Mouse (Mus musculus) MEL (cell line): Measurements from ENCODE around the gene Ccpg1. TPM values are rescaled to one million over a fixed set of nuclear protein-coding genes. Genes with fewer than 3 reads are reported as not detected.

Experiments
- DNase-seq: peaks from one replicate; pipeline ENCODE4 v3.0.0; 2011; ENCODE audit warnings: low read depth, low spot score
- H3K27ac ChIP-seq: 2 replicates; pipeline ENCODE4 v1.5.1; 2012; ENCODE audit warnings: low read depth, mild to moderate bottlenecking, control low read depth, low read length, moderate library complexity; ENCODE audit not compliant: control insufficient read depth
- H3K27me3 ChIP-seq, 2 experiments: fragments of 150-350 bp in 1 of 2; sonication (generic) in 1 of 2; 2 replicates each; pipeline ENCODE4 v1.6.1; 2012; ENCODE audit warnings: low read length in 2 of 2, mild to moderate bottlenecking in 2 of 2, improper control_type of control experiment in 1 of 2, moderate library complexity in 1 of 2; ENCODE audit not compliant: insufficient read depth in 2 of 2, control insufficient read depth in 1 of 2
- H3K36me3 ChIP-seq, 2 experiments: 2 replicates each; pipeline ENCODE4 v1.6.1; 2012 to 2014; ENCODE audit warnings: low read length in 2 of 2, improper control_type of control experiment in 1 of 2, inconsistent platforms in 1 of 2, mild to moderate bottlenecking in 1 of 2; ENCODE audit not compliant: insufficient read depth in 2 of 2, control insufficient read depth in 1 of 2
- H3K4me1 ChIP-seq, 2 experiments: fragments of 150-350 bp in 1 of 2; sonication (generic) in 1 of 2; 2 replicates each; pipeline ENCODE4 v1.6.1; 2012; ENCODE audit warnings: low read length in 2 of 2, improper control_type of control experiment in 1 of 2, mild to moderate bottlenecking in 1 of 2; ENCODE audit not compliant: insufficient read depth in 2 of 2, control insufficient read depth in 1 of 2
- H3K4me3 ChIP-seq, 2 experiments: fragments of 150-350 bp in 1 of 2; sonication (generic) in 1 of 2; 2 replicates each; pipeline ENCODE4 v1.5.1; 2012; ENCODE audit warnings: low read depth in 2 of 2, low read length in 2 of 2, mild to moderate bottlenecking in 2 of 2, moderate library complexity in 2 of 2, control low read depth in 1 of 2, improper control_type of control experiment in 1 of 2; ENCODE audit not compliant: control insufficient read depth in 1 of 2, insufficient read depth in 1 of 2
- H3K79me2 ChIP-seq: 2 replicates; pipeline ENCODE4 v1.6.1; 2012; ENCODE audit warnings: mild to moderate bottlenecking, low read length, moderate library complexity; ENCODE audit not compliant: control insufficient read depth, poor library complexity, insufficient read depth
- H3K9ac ChIP-seq: 2 replicates; pipeline ENCODE4 v1.6.1; 2012; ENCODE audit warnings: low read depth, mild to moderate bottlenecking, control low read depth, low read length, moderate library complexity; ENCODE audit not compliant: control insufficient read depth, poor library complexity, severe bottlenecking
- H3K9me3 ChIP-seq: fragments of 150-350 bp; sonication (generic); replicated peaks from 2 replicates; pipeline ENCODE4 v1.6.1; 2012; ENCODE audit warnings: mild to moderate bottlenecking, low read length, improper control_type of control experiment, moderate library complexity; ENCODE audit not compliant: insufficient read depth
- BHLHE40 ChIP-seq: IDR thresholded peaks from 2 replicates; pipeline ENCODE4 v1.6.1; 2012; ENCODE audit warnings: low read depth, mild to moderate bottlenecking, inconsistent platforms, low read length, improper control_type of control experiment, borderline replicate concordance
- CHD2 ChIP-seq: IDR thresholded peaks from 2 replicates; pipeline ENCODE4 v1.6.1; 2011; ENCODE audit warnings: low read length, improper control_type of control experiment
- CTCF ChIP-seq, 3 experiments: IDR thresholded peaks in 2 of 3; conservative IDR thresholded peaks in 1 of 3; 2 replicates each; pipeline ENCODE4 v1.5.1; 2011 to 2012; ENCODE audit warnings: low read length in 3 of 3, low read depth in 2 of 3, mild to moderate bottlenecking in 2 of 3, improper control_type of control experiment in 1 of 3, inconsistent platforms in 1 of 3, mixed read lengths in 1 of 3, moderate library complexity in 1 of 3; ENCODE audit not compliant: control insufficient read depth in 1 of 3, insufficient read depth in 1 of 3, poor library complexity in 1 of 3, severe bottlenecking in 1 of 3
- ELF1 ChIP-seq: IDR thresholded peaks from 2 replicates; pipeline ENCODE4 v1.6.1; 2014; ENCODE audit warnings: low read depth, mild to moderate bottlenecking, inconsistent platforms, low read length, improper control_type of control experiment, moderate library complexity
- EP300 ChIP-seq, 2 experiments: IDR thresholded peaks; 2 replicates each; pipeline ENCODE4 v1.6.1; 2011; ENCODE audit warnings: improper control_type of control experiment in 2 of 2, low read length in 2 of 2, low read depth in 1 of 2, mild to moderate bottlenecking in 1 of 2
- ETS1 ChIP-seq: IDR thresholded peaks from 2 replicates; pipeline ENCODE4 v1.6.1; 2012; ENCODE audit warnings: low read depth, mild to moderate bottlenecking, inconsistent platforms, low read length, improper control_type of control experiment, moderate library complexity
- JUND ChIP-seq: IDR thresholded peaks from 2 replicates; pipeline ENCODE4 v1.6.1; 2011; ENCODE audit warnings: low read depth, mild to moderate bottlenecking, improper control_type of control experiment, low read length
- MAFK ChIP-seq: IDR thresholded peaks from 2 replicates; pipeline ENCODE4 v1.6.1; 2011; ENCODE audit warnings: low read depth, mild to moderate bottlenecking, low read length, improper control_type of control experiment, borderline replicate concordance
- MAX ChIP-seq: IDR thresholded peaks from 2 replicates; pipeline ENCODE4 v1.6.1; 2011; ENCODE audit warnings: low read length, improper control_type of control experiment
- MAZ ChIP-seq: IDR thresholded peaks from 2 replicates; pipeline ENCODE4 v1.6.1; 2012; ENCODE audit warnings: low read depth, mild to moderate bottlenecking, inconsistent platforms, low read length, improper control_type of control experiment
- MYC ChIP-seq: IDR thresholded peaks from 2 replicates; pipeline ENCODE4 v1.6.1; 2011; ENCODE audit warnings: low read depth, mild to moderate bottlenecking, low read length, improper control_type of control experiment, moderate library complexity
- NELFE ChIP-seq: IDR thresholded peaks from 2 replicates; pipeline ENCODE4 v1.6.1; 2011; ENCODE audit warnings: low read depth, low read length, improper control_type of control experiment
- NRF1 ChIP-seq: IDR thresholded peaks from 2 replicates; pipeline ENCODE4 v1.6.1; 2014; ENCODE audit warnings: low read depth, mild to moderate bottlenecking, inconsistent platforms, low read length, improper control_type of control experiment, moderate library complexity; ENCODE audit not compliant: poor library complexity, insufficient read depth, severe bottlenecking
- POLR2A ChIP-seq, 2 experiments: IDR thresholded peaks; 2 replicates each; pipeline ENCODE4 v1.6.1; 2011 to 2012; ENCODE audit warnings: low read length in 2 of 2, mild to moderate bottlenecking in 2 of 2, control low read depth in 1 of 2, improper control_type of control experiment in 1 of 2, low read depth in 1 of 2, moderate library complexity in 1 of 2; ENCODE audit not compliant: control insufficient read depth in 1 of 2, insufficient read depth in 1 of 2, poor library complexity in 1 of 2
- POLR2AphosphoS2 ChIP-seq: IDR thresholded peaks from 2 replicates; pipeline ENCODE4 v1.6.1; 2011; ENCODE audit warnings: low read length, improper control_type of control experiment
- POLR2AphosphoS5 ChIP-seq: IDR thresholded peaks from 2 replicates; pipeline ENCODE4 v1.6.1; 2012; ENCODE audit warnings: low read depth, borderline replicate concordance, mild to moderate bottlenecking, inconsistent platforms, low read length, moderate library complexity, mixed read lengths
- RCOR1 ChIP-seq: IDR thresholded peaks from 2 replicates; pipeline ENCODE4 v1.6.1; 2012; ENCODE audit warnings: low read depth, mild to moderate bottlenecking, inconsistent platforms, low read length, improper control_type of control experiment
- TBP ChIP-seq: IDR thresholded peaks from 2 replicates; pipeline ENCODE4 v1.8.0; 2011; ENCODE audit warnings: low read depth, low read length, improper control_type of control experiment
- polyA plus RNA-seq, 2 experiments: library from polyadenylated mRNA; stranded (reverse) in 1 of 2; unstranded in 1 of 2; fragments of >175 nt in 1 of 2; fragments of >200 nt in 1 of 2; gene quantifications; 2 replicates each; pipeline versions ENCODE4 v1.2.1 to v1.2.4; 2012; ENCODE audit warnings: low replicate concordance in 2 of 2, low read depth in 1 of 2; ENCODE audit not compliant: insufficient read length in 2 of 2, insufficient read depth in 1 of 2, missing spikeins in 1 of 2
- total RNA-seq: library from RNA; depleted of rRNA; stranded (reverse); fragments of 300-350 nt; gene quantifications from 2 replicates; pipeline ENCODE4 v1.2.3, GENCODE M21; 2012

Ccpg1 gene
- total and polyA plus RNA-seq, 3 experiments, result 2.1 to 12.5 TPM; not detected in 1

DNA sequence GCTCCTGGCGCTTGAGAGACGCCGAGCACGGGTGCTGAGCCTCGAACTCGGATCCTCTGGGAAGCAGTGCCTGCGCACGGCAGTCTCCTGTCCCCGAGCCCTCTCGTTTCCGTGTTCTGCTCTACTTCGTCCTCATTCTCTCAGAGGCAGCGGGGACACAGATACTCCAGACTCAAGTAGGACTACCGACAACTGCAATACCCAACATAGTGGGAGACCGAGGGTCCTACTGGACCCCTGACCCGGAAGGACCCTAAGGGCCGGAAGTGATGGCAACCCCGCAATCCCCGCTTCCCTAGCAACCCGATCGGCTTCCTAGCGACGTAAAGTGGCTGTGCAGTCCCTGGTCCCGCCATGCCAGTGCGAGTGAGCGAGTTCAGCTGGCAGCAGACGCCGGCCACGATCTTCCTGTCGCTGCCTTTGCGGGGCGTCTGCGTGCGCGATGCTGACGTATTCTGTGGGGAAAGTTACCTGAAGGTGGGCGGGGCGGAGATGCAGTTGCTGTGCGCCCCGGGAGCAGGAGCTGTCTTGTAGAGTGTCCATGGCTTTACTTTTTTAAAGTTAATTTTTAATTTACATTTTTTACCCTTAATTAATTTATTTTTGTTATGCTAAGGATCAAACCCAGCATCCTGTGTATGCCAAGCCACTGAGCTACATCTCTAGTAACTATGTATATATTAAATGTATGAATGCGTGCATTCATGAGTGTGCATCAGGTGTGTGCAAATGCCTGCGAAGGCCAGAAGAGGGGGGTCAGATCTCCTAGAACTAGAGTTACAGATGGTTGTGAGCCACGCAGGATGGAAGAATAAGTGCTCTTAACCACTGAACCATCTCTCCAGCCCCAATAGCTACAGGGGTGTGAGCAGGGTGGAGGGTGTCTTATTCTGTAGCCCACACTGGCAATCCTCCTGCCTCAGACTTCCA, 26.4 kb upstream of the Ccpg1 start, which contains the start of the genes Dyx1c1 and Gm44503 (continued):
- no peak for TF ChIP-seq EP300 (IDR thresholded peaks at IDR 0.05; ENCODE audit: low read depth in 1 of 2, low read length in 2 of 2)
- TF ChIP-seq CTCF (IDR thresholded peaks at IDR 0.05 in 2 of 3, conservative IDR thresholded peaks at IDR 0.05 in 1 of 3; ENCODE audit: control insufficient read depth in 1 of 3, insufficient read depth in 1 of 3, low read depth in 2 of 3, low read length in 3 of 3, poor library complexity in 1 of 3, severe bottlenecking in 1 of 3), result no peak
- no peak for TF ChIP-seq BHLHE40
- peak; percentile 67; the same call in 1 of the 2 replicates for TF ChIP-seq MYC
- no peak for TF ChIP-seq POLR2AphosphoS2
- no peak for TF ChIP-seq POLR2AphosphoS5
- peak; percentile 30; the same call in 1 of the 2 replicates for TF ChIP-seq ETS1
- TF ChIP-seq NRF1, result peak; percentile 25; the same call in 1 of the 2 replicates
- TF ChIP-seq ELF1, result peak; percentile 85
- no peak for TF ChIP-seq MAFK
- TF ChIP-seq JUND, result no peak
- TF ChIP-seq POLR2A (IDR thresholded peaks at IDR 0.05; ENCODE audit: control insufficient read depth in 1 of 2, insufficient read depth in 1 of 2, low read depth in 1 of 2, low read length in 2 of 2, poor library complexity in 1 of 2), result peak; percentile 47 to 77; a peak in 3 of 4 replicates
- peak; percentile 72 for TF ChIP-seq TBP
- TF ChIP-seq RCOR1, result peak; percentile 48; the same call in 1 of the 2 replicates
- peak; percentile 75 for TF ChIP-seq NELFE
- peak; percentile 52 for TF ChIP-seq MAX
- TF ChIP-seq CHD2, result no peak
- no peak for TF ChIP-seq MAZ

GRCm38 (mm10) chr9:72961346-72961745, 23.9 kb upstream of the Ccpg1 start:
- peak overlapping the region; percentile 75 for H3K9ac ChIP-seq
- TF ChIP-seq MAZ, result no peak
- no peak for TF ChIP-seq POLR2A (IDR thresholded peaks at IDR 0.05; ENCODE audit: control insufficient read depth in 1 of 2, insufficient read depth in 1 of 2, low read depth in 1 of 2, low read length in 2 of 2, poor library complexity in 1 of 2)
- no peak for TF ChIP-seq TBP
- peaks cover 2 to 11% of the 10 kb centered on the region in 2 experiments; a peak in 3 of 4 replicates for H3K4me1 ChIP-seq
- no peaks in the 10 kb centered on the region for H3K27me3 ChIP-seq
- peak overlapping the region; percentile 77 to 90 for H3K4me3 ChIP-seq
- no peaks in the 10 kb centered on the region for H3K9me3 ChIP-seq
- no peaks in the 10 kb centered on the region; the same call in 1 of the 2 replicates for H3K79me2 ChIP-seq
- H3K36me3 ChIP-seq, result peaks cover 0 to 4% of the 10 kb centered on the region in 2 experiments; a peak in 2 of 4 replicates
- DNase-seq, result no peak
- H3K27ac ChIP-seq, result peak overlapping the region; percentile 56
